Comparison of ENCODE assay signal across 15 mouse cellular contexts in genomic region chr1:37718516-37718915, GRCm38 (mm10). TPM values are rescaled to one million over a fixed set of nuclear protein-coding genes. Genes with fewer than 3 reads are reported as not detected.
A peak's percentile ranks its signal among the peaks of the same experiment; 100 is the strongest.
DNase-seq lines count a peak whose midpoint lies in the region; ATAC-seq lines count a peak whose summit lies in the region.
"Had no signal": no experiment of that assay in that cellular context is flagged by ENCODE, and none has a peak within 500 bp of the region (broad histone marks: within the 10 kb centered on the region; RNA-seq: fewer than 3 reads in every experiment).

No protein-coding gene starts in this region.

- no peaks in the 10 kb centered on the region for H3K36me3 ChIP-seq in kidney, embryonic 15.5 days
- no peaks in the 10 kb centered on the region for H3K36me3 ChIP-seq in midbrain, embryonic 15.5 days (replicated peaks)
- no peaks in the 10 kb centered on the region for H3K36me3 ChIP-seq in midbrain, embryonic 13.5 days
- H3K36me3 ChIP-seq: embryonic facial prominence, embryonic 13.5 days; liver, embryonic 13.5 days; midbrain, embryonic 12.5 days had no signal

- no peak overlapping the region for H3K4me3 ChIP-seq in kidney, embryonic 15.5 days (replicated peaks)
- no peak overlapping the region for H3K4me3 ChIP-seq in midbrain, embryonic 15.5 days
- H3K4me3 ChIP-seq in midbrain, embryonic 13.5 days (replicated peaks), result no peak overlapping the region

- peaks cover 21% of the 10 kb centered on the region for H3K27me3 ChIP-seq in kidney, embryonic 15.5 days
- peaks cover 16% of the 10 kb centered on the region for H3K27me3 ChIP-seq in midbrain, embryonic 15.5 days (replicated peaks)
- peaks cover 38% of the 10 kb centered on the region for H3K27me3 ChIP-seq in midbrain, embryonic 13.5 days

- peak; percentile 68 for DNase-seq in cerebellum, adult 9-10 months
- no peak for DNase-seq in kidney, postnatal 10 days
- DNase-seq in urinary bladder, adult 18-20 months (ENCODE audit: low spot score in 2 of 2), result no peak
- DNase-seq: adrenal gland, postnatal 36 days; kidney, postnatal 25 days; liver, embryonic 13.5 days; thymus, adult 18-20 months had no signal

- peak overlapping the region; percentile 96; the same call in 1 of the 2 replicates for H3K4me2 ChIP-seq in kidney, embryonic 15.5 days
- H3K4me2 ChIP-seq in midbrain, embryonic 15.5 days, result peak overlapping the region; percentile 90; the same call in 1 of the 2 replicates
- no peak overlapping the region for H3K4me2 ChIP-seq in midbrain, embryonic 13.5 days (replicated peaks)

- 50% methylated on average over 7 of the region's 7 CpGs for WGBS in kidney, embryonic 15.5 days
- 53% methylated on average over 7 of the region's 7 CpGs for whole genome bisulfite sequencing in midbrain, embryonic 15.5 days
- WGBS in midbrain, embryonic 13.5 days, result 53% methylated on average over 7 of the region's 7 CpGs

- no peak overlapping the region for H3K9ac ChIP-seq in kidney, embryonic 15.5 days
- no peak overlapping the region for H3K9ac ChIP-seq in midbrain, embryonic 15.5 days
- H3K9ac ChIP-seq in midbrain, embryonic 13.5 days (replicated peaks), result no peak overlapping the region
- H3K9ac ChIP-seq: forebrain, embryonic 13.5 days; liver, embryonic 13.5 days had no signal

- H3K9me3 ChIP-seq in kidney, embryonic 15.5 days (replicated peaks), result no peaks in the 10 kb centered on the region
- no peaks in the 10 kb centered on the region for H3K9me3 ChIP-seq in midbrain, embryonic 15.5 days
- no peaks in the 10 kb centered on the region for H3K9me3 ChIP-seq in midbrain, embryonic 13.5 days
- H3K9me3 ChIP-seq: embryonic facial prominence, embryonic 13.5 days; forebrain, embryonic 13.5 days; liver, embryonic 13.5 days; midbrain, embryonic 12.5 days had no signal

- ATAC-seq in cerebellum, adult (ENCODE audit: insufficient number of reproducible peaks, low FRiP score, low TSS enrichment), result no peak
- ATAC-seq in kidney, embryonic 15.5 days (replicated peaks; ENCODE audit: low FRiP score), result no peak
- no peak for ATAC-seq in midbrain, embryonic 15.5 days (replicated peaks)
- ATAC-seq in midbrain, embryonic 13.5 days, result no peak
- ATAC-seq in megakaryocyte, adult 5-6 weeks (ENCODE audit: poor library complexity, severe bottlenecking), result no peak

- no peak overlapping the region for H3K27ac ChIP-seq in kidney, embryonic 15.5 days
- no peak overlapping the region for H3K27ac ChIP-seq in midbrain, embryonic 15.5 days
- H3K27ac ChIP-seq in midbrain, embryonic 13.5 days, result no peak overlapping the region
- H3K27ac ChIP-seq: embryonic facial prominence, embryonic 13.5 days; forebrain, embryonic 13.5 days; liver, embryonic 13.5 days; midbrain, embryonic 12.5 days had no signal

- H3K4me1 ChIP-seq in kidney, embryonic 15.5 days, result peaks cover 12% of the 10 kb centered on the region
- peaks cover 8% of the 10 kb centered on the region for H3K4me1 ChIP-seq in midbrain, embryonic 15.5 days
- H3K4me1 ChIP-seq in midbrain, embryonic 13.5 days (replicated peaks), result peaks cover 9% of the 10 kb centered on the region

RNA-seq across cellular contexts. Expression of gene 2010300C02Rik, which starts 1.4 kb away (rescaled TPM):
- polyA plus RNA-seq in kidney, embryonic 15.5 days (2015; fragmentation: Nextera tagmentation; extraction: Ambion mirVana), result 2.2 and 2.3 TPM in 2 replicates
- polyA plus RNA-seq in midbrain, embryonic 15.5 days (2015; fragmentation: Nextera tagmentation; extraction: Ambion mirVana), result 2.7 and 3.7 TPM in 2 replicates
- 0.83 and 0.85 TPM in 2 replicates for polyA plus RNA-seq in midbrain, embryonic 13.5 days (2015; fragmentation: Nextera tagmentation; extraction: Ambion mirVana)
- total RNA-seq in megakaryocyte, adult 5-6 weeks (2015), result 0.11 and 0.34 TPM in 2 replicates
- not detected in 2 replicates for total RNA-seq in megakaryocyte, adult 5-6 weeks (2017)
